Mouse (Mus musculus): ENCODE data around the gene Ngfr. TPM values are rescaled to one million over a fixed set of nuclear protein-coding genes. Genes with fewer than 3 reads are reported as not detected.
"Not testable (repeated sequence)": the region's sequence is repeated elsewhere in the genome, so short reads cannot be mapped to it uniquely, and the experiment has no call there.

Gene Ngfr
- 4.7 and 4.9 TPM in 2 replicates for polyA plus RNA-seq (2012; rRNA removed)

DNA sequence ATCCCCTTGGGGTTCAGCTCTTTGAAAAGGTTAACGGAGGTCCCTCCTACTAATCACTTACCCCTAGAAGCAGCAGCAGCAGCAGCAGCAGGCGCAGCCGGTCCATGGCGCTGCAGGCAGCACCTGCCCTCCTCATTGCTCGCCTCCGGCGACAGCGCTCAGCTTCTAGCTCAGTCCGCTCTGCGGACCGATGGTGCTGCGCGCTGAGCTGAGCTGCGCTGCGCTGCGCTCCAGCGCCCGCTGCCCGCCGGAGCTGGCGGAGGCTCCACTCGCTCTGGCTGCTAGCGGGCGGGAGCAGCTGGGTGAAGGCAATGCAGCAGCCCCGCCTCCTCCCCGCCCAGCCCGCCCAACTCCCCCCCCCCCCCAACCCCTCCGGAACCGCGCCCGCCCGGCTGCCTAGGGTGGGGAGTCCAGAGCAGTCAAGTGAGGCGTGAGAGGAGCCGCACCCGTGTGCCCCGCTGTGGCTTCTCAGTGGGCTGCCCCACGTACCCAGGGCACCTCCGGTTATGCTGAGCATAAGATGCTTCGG lies at the start of gene Ngfr:
Gene Ngfr, minus strand, starts transcription at position 313 of the 529 bp plus-strand sequence.
- no peak for DNase-seq (ENCODE audit: low read depth, low spot score)
- WGBS, result under 1% methylated on average over 33 of the region's 39 CpGs

DNA sequence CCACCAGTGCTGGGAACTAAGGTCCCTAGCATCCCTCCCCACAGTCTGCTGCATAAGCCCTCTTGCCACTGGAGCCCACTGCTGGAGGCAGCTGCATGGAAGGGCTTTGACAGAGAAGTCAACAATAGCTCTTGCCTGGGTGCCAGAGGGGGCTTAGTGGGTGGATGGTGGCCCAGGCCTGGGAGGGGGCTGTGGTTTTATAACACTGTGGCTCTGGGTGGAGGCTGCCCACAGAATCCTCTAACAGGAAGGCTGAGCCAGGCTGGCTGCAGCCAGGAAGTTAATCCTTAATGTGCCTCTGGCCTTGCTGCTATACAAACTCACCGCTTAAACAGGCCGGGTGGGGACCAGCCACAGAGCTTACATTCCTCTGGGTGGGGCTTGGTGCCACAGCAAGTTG lies 47.5 kb upstream of the Ngfr start:
- 12% methylated on average over 2 of the region's 2 CpGs for WGBS
- no peak for DNase-seq (ENCODE audit: low read depth, low spot score)

DNA sequence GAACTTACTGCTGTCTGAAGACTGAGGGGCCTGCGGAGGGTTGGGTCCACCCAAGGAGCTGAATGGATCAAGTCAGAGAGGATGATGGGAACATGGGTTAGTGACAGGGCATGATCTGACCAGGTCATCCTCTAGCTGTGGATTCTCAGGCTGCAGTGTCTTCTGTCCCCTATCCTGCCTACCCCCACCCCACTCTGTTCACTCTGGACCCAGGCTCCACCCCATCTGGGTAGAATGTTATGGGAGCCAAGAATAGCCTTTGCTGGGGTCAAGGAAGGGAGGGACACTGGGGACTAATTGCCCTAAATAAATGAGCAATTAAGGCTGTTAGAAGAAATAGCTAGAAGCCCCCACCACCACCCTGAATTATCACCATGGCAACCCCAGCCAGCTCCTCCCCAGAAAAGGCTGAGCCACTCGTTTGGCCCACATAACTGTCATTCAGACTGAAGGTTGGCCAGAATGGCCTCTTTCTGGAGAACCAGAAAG lies 46.0 kb upstream of the Ngfr start:
- DNase-seq (ENCODE audit: low read depth, low spot score), result no peak
- WGBS, result 82% methylated on average over 2 of the region's 2 CpGs

DNA sequence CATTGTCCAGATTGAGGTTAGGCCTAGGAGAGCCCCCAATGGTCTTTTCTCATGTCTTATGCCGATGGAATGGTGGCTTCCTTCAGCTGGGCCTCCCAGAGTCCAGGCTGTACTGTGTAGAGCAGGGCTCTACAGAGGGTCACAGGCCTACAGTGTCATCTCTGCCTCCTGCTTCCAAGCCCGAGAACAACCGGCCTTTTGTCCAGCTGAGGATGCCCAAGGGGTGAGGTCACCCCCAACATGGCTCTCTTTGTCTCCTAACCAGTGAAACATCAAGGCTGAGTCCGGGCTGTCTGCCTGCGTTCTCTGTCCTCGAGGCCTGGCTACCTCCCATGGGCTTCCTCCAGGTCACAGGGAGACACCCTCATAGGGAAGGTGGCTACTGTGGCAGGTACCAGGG lies 44.9 kb upstream of the Ngfr start:
- WGBS, result 75% methylated on average over 6 of the region's 6 CpGs

DNA sequence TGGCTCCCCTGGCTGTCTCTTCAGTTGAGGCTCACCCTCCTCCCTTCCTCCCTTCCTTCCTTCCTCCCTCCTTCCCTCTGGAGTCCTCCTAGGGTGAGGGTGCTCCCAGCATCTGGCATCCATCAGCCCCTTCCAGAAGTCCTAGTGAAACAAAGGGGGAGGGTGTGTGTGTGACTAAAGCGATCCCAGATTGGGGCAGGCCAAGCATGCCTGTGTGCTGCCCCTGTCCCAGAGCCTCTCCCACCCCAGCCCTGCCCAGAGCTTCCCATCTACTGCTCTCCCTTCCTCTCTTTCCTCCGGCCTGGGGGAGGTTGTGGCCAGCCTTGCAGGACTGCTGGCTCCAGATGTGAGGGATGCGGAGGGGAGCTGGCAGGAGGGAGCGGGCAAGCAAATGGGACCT lies 43.8 kb upstream of the Ngfr start:
- DNase-seq (ENCODE audit: low read depth, low spot score), result no peak
- 64% methylated on average over 4 of the region's 4 CpGs for WGBS

More for the DNA sequence above, 44.9 kb upstream of the Ngfr start:
- DNase-seq (ENCODE audit: low read depth, low spot score), result no peak

DNA sequence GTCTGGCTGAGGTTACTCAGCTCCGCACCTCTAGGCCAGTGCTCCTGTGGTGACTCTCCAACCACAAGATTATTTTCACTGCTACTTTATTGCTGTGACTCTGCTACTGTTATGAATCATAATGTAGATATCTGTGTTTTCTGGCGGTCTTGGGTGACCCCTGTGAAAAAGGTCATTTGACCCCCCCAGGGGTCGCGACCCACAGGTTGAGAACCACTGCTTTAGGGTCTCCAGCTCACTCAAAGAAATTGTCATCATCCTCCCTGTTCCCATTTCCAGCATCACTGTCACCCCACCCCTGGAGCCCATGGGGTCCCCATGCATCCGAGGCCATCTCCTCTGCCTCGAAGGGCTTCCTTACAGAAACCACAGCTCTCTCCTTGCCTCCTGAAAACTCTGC lies 43.0 kb upstream of the Ngfr start:
- WGBS, result 84% methylated on average over 6 of the region's 6 CpGs
- no peak for DNase-seq (ENCODE audit: low read depth, low spot score)

DNA sequence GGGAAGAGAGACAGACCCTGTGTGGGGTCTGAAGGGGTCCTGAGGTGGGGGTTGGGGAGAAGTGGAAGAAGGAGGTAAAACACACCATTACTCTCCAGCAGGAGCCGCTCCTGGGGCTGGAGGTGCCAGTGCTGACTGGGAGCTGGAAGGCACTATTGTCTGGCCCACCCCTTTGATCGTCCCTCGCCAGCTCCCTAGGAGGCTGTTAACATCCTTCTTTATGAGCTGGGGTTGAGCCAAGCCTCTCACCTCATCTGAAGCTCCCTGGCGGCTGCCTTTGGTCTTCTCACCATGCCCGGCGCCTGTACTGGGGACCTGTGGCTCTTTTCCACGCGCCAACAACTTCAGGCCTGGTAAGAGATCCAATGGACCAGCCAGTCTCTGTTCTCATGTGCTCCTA lies 34.9 kb upstream of the Ngfr start:
- DNase-seq (ENCODE audit: low read depth, low spot score), result no peak
- WGBS, result 32% methylated on average over 8 of the region's 8 CpGs

DNA sequence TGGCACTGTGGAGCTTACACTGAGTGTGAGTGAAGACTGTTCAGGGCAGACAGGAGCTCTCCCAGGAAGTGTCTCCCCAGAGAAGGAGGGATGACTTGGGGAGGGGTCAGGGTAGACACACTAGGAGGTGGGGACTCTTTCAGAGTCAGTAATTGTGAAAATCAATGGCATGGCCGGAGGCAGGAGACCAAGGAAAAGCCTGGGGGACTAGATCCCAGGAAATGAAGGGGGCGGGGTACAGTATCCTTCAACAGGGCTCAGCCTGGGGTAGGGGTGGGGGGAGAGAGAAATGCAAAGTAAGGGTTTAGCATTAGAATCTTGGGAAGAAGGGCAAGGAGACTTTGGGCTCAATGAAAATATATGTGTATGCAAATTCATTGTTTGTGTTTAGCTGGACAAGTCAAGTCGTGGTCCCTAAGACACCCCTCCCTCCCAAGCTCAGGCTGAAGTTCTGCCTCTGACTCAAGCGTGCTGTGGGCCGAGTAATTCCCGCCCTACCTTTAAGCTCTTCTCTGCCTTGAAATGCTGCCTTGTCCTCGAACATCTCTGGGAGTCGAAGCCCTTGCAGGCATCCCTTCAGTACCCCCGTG lies 34.1 kb upstream of the Ngfr start:
- no peak for DNase-seq (ENCODE audit: low read depth, low spot score)
- WGBS, result 51% methylated on average over 9 of the region's 9 CpGs

DNA sequence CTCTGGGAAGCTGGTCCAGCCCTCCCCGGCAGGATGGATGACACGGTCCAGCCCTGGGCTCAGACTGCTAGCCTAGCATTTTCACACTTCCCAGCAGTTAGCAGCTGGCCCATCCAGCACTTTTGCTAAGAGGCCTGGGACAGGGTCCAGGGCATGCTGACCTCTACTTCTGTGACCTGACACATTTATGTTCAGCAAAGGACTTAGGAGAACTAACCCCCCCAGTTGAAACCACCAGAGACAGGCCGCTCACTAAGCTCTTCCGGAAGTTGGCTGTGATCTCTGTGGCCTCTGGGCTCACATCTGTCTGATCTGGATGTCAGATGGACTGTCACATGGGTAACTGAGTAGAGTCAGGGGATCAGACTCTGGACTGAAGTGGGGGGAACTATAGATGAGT lies 33.5 kb upstream of the Ngfr start:
- 71% methylated on average over 4 of the region's 4 CpGs for WGBS
- no peak for DNase-seq (ENCODE audit: low read depth, low spot score)

DNA sequence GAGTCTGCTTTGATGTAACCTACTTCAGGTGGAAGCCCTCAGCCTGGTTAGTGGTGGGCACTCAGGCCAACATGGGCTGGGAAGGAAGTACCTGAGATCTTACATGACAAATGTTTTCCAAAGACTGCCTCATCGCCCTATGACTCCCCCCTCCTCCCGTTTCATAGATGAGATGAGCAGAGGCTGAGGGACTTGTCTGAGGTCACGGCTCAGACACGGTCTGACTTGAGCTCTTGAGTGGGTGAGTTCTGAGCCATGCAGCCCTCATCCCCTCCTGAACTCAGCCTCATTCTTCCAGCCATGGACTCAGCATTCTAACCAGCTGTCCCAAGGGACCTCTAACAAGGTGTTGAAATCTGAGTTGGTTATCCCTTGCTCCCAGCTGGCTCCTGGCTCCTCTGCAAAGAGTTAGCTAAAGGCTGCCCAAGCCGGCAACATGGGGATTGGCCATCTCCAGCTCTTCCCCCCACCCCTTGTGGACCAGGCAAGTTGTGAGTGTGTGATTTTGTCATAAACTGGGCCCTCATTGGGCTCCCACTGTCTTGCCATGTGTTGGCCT lies 32.4 kb upstream of the Ngfr start:
- WGBS, result 88% methylated on average over 5 of the region's 5 CpGs
- no peak for DNase-seq (ENCODE audit: low read depth, low spot score)

DNA sequence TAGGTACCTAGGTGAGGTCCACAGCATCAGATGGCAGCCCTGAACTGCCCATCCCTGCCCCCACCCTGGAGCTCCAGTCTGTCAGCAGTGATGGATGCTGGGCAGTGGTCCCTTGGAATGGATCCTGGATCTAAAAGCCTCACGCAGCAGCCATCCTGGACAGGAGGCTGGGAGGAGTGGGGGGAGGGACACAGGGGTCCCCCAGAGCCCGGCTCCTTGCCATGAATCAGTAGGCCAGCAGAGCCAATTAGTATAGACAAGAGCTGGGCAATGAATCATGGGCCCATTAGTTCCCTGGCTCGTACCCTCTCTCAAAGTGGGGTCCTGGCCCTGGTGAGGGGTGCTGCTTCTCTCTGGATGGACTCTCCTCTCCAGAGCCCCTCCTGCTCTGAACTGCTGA lies 31.5 kb upstream of the Ngfr start:
- DNase-seq (ENCODE audit: low read depth, low spot score), result no peak
- 85% methylated on average over 3 of the region's 3 CpGs for WGBS

DNA sequence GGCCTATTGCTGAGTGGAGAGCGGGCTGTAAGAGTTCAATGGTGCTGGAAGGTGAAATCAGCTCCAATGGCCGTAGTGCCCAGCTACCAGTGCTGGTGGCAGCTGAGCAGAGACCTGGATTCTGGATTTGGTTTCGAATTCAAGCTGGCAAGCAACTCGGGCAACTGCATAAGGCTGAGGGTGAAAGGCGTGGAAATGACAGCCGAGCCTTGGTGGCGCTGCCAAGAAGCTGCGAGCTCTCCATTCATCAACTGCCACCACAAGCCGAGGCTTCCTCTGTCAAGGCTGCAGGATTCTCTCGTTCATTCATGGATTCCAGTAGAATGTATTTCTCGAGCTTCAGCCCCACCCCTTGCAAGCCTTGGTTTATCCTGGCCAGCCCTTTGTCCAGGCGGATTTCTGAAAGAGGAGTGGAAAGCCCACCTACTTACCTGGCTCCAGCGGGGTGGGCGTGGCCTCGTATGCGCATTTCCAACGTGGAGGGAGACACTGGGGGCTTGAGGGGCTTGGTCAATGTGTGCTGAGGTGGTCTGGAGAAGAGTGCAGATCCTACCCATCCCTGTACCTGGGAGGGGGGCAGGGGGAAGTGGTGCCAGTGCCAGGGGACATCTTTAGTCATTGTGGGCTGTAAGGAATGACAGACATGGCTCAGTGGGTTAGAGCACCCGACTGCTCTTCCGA lies 30.4 kb upstream of the Ngfr start:
- no peak for DNase-seq (ENCODE audit: low read depth, low spot score)
- WGBS, result 47% methylated on average over 19 of the region's 19 CpGs

DNA sequence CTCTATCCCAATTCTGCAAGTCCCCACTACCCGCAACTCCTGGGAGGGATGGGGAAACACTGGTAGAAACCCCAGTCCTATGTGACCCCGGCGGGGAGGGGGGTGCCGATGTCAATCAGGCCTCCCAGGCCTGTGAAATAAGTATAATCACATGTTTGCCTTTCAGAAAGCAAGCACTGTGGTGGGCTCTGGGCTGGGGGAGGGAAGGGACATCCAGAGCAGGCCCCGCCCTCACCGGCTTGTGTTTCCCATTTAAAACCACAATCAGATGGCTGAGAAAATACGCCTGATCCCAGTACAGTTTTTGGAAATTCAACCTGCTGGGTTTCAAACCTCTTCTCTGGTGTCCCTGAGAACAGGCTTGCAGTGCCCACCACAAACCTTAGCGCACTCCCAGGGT lies 27.2 kb upstream of the Ngfr start:
- DNase-seq (ENCODE audit: low read depth, low spot score), result no peak
- 85% methylated on average over 8 of the region's 8 CpGs for WGBS

DNA sequence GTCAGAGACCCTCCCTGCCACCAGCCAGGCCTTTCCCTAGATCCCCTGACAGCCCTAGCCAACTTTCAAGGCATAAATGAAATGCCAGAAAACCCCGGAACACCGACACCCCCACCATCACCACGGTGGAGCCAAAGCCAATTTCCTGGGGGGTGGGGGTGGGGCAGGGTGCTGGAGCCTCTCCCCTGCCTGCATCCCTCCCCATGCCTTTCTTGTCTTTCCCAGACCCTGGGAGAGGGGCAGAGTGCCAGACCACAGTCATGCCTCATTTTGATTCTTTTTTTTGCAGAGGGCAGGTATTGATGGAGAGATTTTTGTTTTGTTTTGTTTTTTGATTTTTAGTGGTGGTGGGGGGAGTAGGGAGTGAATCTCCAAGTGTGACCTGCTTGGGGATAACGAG lies 23.7 kb upstream of the Ngfr start:
- 31% methylated on average over 4 of the region's 4 CpGs for WGBS
- DNase-seq (ENCODE audit: low read depth, low spot score), result no peak

DNA sequence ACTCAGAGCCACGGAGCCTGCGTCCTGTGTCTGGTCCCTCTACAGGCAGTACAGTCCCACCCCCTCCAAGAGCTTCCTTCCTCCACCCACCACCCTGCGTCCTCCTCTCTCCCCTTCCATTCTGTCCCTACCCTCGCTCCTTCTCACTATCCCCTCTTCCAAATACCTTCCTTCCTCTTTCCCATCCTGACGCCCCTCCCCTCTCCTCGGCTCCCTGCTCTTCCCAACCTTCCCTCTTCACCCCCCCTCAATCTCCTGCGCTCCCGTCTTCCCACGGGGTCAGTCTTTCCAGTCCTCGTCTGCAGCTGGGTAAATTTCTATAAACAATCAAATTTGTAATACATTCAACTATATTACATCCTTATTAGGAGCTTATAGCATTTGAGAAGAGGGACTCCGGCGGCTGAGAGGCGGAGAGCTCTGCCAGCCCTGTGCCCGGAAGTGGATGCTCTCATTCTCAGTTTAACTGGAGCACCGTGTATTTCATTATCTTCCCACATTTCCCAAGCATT lies 22.9 kb upstream of the Ngfr start:
- no peak for DNase-seq (ENCODE audit: low read depth, low spot score)
- WGBS, result 25% methylated on average over 15 of the region's 15 CpGs

DNA sequence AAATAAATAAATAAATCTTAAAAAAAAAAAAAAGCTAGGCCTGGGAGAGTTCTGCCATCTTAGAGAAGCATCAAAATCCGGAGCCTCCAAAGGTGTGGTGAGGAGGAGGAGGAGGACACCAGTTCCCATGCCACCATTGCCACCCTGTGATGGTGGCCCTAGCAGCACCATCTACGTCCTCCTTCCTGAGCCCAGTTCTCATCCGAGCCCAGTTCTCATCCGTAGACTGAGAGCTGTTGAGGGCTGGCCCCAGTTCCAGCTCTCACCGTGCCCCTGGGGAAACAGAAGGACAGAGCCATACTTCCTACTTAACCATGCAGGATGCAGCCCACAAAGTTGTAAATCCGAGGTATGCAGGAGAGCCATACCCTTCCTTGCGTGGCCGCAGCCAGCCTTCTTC lies 22.4 kb upstream of the Ngfr start:
- no peak for DNase-seq (ENCODE audit: low read depth, low spot score)
- WGBS, result 38% methylated on average over 8 of the region's 8 CpGs

DNA sequence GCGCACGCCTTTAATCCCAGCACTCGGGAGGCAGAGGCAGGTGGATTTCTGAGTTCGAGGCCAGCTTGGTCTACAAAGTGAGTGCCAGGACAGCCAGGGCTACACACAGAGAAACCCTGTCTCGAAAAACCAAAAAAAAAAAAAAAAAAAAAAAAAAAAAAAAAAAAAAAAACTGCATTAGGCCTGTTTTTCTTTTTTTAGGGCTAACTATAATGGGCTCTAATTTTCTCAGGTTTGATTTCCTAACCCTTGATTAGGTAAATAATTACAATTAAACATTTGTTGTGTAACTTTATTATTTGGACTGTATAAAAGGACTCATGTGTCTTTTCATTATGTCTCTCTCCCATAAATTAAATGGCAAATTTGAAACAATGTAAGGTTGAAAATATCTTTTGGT lies 19.8 kb upstream of the Ngfr start:
- WGBS, result 83% methylated on average over 4 of the region's 5 CpGs

DNA sequence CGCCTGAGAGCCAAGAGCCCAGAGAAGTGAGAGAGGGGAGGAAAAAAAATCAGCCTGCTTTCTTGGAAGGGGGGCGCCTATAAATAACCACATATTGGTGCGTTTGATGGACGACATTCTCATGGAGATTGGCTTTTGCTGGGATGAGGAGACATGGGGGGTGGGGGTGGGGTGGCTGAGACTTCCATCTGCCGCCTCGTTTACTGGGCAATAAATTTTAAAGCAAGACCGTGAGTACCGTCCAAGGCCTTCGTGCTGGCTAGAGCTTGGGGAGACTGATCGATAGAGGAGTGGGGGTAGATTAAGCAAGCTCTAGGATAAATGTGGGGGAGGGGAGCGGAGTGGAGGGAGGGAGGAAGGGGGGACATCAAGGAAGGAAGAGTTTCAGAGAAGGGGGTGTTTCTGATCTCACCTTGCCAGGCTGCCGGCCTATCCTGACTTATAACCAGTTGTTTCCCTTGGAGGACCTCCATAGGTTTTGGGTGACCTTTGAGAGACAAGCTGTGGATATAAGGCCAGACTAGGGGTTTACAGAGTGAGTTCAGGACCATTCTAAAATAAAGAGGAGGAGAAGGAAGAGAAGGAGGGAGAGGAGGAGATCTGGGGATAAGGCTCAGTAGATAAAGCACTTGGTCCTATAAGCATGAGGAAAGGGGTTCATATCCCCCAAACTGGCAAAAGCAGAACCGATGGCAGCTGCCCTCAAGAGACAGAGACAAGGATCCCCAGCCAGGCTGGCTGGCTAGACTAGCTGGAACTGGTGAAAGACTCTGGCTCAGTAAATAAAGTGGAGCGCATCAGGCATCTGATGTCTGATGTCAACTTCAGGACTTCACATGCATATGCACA lies 10.9 kb upstream of the Ngfr start:
- 33% methylated on average over 14 of the region's 14 CpGs for WGBS
- DNase-seq (ENCODE audit: low read depth, low spot score), result no peak

More for the DNA sequence above, 19.8 kb upstream of the Ngfr start:
- not testable (repeated sequence) for DNase-seq (ENCODE audit: low read depth, low spot score)

DNA sequence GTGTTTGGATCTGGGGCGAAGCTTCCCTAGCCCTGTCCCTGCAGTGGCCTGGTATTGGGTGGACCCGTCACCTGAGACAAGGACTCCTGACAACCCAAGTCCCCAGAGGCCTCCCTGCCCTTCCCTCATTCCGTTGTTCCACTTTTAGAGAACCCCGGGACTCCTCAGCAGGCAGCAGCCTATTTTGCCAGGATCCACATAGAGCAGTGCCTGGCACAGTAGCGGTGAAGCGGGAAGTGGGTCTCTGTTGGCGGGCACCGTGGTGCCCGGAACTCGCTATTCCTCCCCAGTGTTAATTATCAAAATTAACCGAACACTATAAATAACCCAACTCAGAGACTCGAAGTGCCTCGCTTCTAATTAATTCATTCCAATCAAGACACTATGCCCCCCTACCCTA lies 10.2 kb upstream of the Ngfr start:
- no peak for DNase-seq (ENCODE audit: low read depth, low spot score)
- WGBS, result 57% methylated on average over 13 of the region's 13 CpGs

DNA sequence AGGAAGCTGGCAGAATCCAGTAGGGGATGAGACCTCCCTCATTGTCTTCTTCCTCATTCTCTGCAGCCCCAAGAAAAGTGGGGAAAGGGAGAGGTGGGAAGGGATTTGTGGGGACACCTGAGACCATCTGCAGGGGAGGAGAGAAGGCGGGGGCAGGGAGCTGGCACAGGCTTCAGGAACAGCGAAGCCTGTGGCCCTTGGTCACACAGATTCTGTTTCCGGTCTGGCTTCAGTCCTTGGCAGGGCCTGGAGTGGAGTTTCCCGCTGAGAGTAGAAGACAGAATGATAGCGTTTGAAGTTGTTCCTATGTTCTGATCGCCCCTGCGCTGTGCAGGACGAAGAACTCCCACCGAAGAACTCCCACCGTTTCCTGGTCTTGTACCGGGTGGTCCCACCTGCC lies 9.2 kb upstream of the Ngfr start:
- WGBS, result 67% methylated on average over 11 of the region's 11 CpGs
- no peak for DNase-seq (ENCODE audit: low read depth, low spot score)

Data from large intestine, adult 2 months (tissue).